ENCODE assay signal across 23 mouse cellular contexts in genomic region chr3:32770781-32771180, GRCm38 (mm10). TPM values are rescaled to one million over a fixed set of nuclear protein-coding genes. Genes with fewer than 3 reads are reported as not detected.
"Had no signal": no experiment of that assay in that cellular context is flagged by ENCODE, and none has a peak within 500 bp of the region (broad histone marks: within the 10 kb centered on the region; RNA-seq: fewer than 3 reads in every experiment).

No protein-coding gene starts in this region.

- DNase-seq: gastrocnemius, adult 2 months; gastrocnemius, postnatal 10 days; gastrocnemius, postnatal 25 days; heart, adult 18-20 months; heart, postnatal 10 days; heart, postnatal 4 days; kidney, adult 18-20 months; kidney, adult 8-10 months; kidney, postnatal 10 days; kidney, postnatal 25 days; kidney, postnatal 4 days; layer of hippocampus, postnatal 36 days; left cerebral cortex, postnatal 4 days had no signal

- ATAC-seq: hindbrain, embryonic 16.5 days; inflammation-experienced regulatory T-cells, adult 6 months; intestine, embryonic 15.5 days; intestine, postnatal 0 days; liver, embryonic 12.5 days had no signal

- H3K27me3 ChIP-seq: heart, embryonic 12.5 days; hindbrain, embryonic 12.5 days; intestine, embryonic 15.5 days; limb, embryonic 13.5 days; limb, embryonic 15.5 days; liver, embryonic 12.5 days had no signal

RNA-seq across cellular contexts. Expression of gene Usp13, which starts 46.6 kb away (rescaled TPM):
- total RNA-seq: granulocyte monocyte progenitor cell, adult 5-6 weeks had no signal
- polyA plus RNA-seq: inflammation-experienced regulatory T-cells, adult 6 months had no signal
